Mouse (Mus musculus): ENCODE measurements around the gene Ip6k1. TPM values are rescaled to one million over a fixed set of nuclear protein-coding genes. Genes with fewer than 3 reads are reported as not detected.

The Ip6k1 gene
- polyA plus RNA-seq, 1 experiment from 2014 or later: 27.9 TPM

DNA sequence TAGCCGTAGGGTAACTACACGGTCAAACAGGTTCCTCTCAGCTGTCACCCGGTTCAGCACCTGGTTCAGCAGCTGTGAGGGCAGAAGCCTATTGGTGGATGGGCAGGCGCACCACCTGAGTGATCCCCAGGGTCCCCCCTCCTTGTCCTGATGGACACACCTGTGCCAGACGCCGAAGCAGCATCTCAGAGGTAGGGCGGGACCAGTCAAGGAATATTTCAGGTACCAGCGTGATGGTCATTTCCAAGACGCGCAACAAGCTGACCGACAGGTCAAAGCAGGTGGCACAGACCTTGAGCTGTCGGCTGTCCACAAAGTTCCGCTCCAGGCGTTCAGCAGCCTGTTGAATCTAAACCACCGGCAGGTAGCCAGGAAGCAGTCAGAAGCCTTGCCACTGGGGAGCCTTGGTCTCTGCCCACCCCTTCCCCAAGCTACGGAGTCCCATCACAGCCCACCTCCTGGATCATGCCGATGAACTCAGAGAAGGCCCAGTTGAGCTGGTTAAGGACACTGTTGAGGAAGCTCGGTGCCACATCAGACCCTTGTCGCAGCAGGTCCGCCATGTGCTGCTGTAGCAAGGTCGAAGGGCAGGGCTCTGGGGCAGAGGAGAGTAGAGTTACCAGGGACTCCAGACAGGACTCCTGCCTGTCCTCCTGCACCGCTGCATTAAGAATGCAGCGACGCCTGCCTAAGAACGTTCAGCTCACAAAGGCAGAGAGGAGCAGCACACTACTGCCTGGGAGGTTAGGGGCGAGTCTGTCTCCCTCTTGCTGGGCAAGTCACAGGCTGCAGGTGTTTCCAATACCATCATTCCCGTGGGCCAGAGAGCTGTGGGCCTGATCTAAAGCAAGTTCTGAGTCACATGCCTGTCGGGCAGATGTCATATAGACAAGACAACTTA lies 54.3 kb downstream of the Ip6k1 start:
- no peak for TF ChIP-seq CTCF (IDR thresholded peaks at IDR 0.05; ENCODE audit: low read depth)
- 80% methylated on average over 28 of the region's 28 CpGs for WGBS
- ATAC-seq: no peak
- Histone ChIP-seq H3K9ac (ENCODE audit: low read depth, low read length) (no peak overlapping the region), H3K27me3 (replicated peaks; ENCODE audit: control insufficient read depth, insufficient read depth, low read length) (no peaks in the 10 kb centered on the region), H3K4me2 (replicated peaks; ENCODE audit: low read depth) (no peak overlapping the region), H3K27ac (ENCODE audit: low read depth, low read length) (no peak overlapping the region), H3K4me3 (ENCODE audit: low read depth, low read length) (no peak overlapping the region), H3K4me1 (replicated peaks; ENCODE audit: control insufficient read depth, insufficient read depth, low read length) (no peaks in the 10 kb centered on the region), H3K9me3 (ENCODE audit: control insufficient read depth) (no peaks in the 10 kb centered on the region), H3K36me3 (ENCODE audit: control insufficient read depth, insufficient read depth) (peaks cover 75% of the 10 kb centered on the region)

DNA sequence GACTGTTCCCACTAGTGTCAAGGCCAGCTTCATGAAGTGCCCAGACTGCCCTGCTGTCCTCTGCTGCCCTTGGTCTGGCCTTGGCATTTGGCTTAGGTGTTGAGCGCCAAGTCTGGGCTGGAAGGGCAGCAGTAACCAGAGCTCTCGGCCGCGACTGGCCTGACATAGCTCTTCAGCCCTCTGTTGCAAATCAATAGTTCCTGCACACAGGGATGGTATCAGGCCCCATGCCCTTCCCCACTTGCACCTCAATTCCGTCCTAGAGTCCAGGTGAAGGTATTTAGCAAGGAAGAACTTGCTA lies 54.9 kb downstream of the Ip6k1 start:
- Histone ChIP-seq H3K36me3 (ENCODE audit: control insufficient read depth, insufficient read depth) (peaks cover 77% of the 10 kb centered on the region), H3K4me1 (replicated peaks; ENCODE audit: control insufficient read depth, insufficient read depth, low read length) (no peaks in the 10 kb centered on the region), H3K4me3 (ENCODE audit: low read depth, low read length) (no peak overlapping the region), H3K9me3 (ENCODE audit: control insufficient read depth) (no peaks in the 10 kb centered on the region), H3K27me3 (replicated peaks; ENCODE audit: control insufficient read depth, insufficient read depth, low read length) (no peaks in the 10 kb centered on the region), H3K27ac (ENCODE audit: low read depth, low read length) (no peak overlapping the region), H3K4me2 (replicated peaks; ENCODE audit: low read depth) (no peak overlapping the region), H3K9ac (ENCODE audit: low read depth, low read length) (no peak overlapping the region)
- no peak for TF ChIP-seq CTCF (IDR thresholded peaks at IDR 0.05; ENCODE audit: low read depth)
- no peak for ATAC-seq
- WGBS: 92% methylated on average over 5 of the region's 5 CpGs

DNA sequence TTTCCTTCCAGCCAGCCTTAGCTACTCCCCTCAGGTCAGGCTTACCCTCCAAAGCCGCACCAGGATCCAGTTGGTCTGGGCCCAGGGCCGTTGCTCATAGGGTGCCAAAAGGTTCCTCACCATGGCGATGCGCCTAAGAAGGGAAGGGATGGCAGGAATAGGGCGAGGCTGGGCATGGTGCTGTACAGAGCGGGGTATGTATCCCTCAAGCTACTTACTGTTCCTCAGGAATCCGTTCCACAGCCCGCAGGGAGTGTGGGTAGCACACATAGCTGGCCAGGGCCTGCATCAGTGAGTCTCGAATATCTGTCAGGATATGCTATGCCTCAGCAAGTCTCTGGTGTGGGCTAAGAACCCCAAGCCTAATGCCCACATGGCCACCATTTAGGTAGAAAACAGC lies 56.0 kb downstream of the Ip6k1 start:
- Histone ChIP-seq H3K4me2 (replicated peaks; ENCODE audit: low read depth) (no peak overlapping the region), H3K4me3 (ENCODE audit: low read depth, low read length) (no peak overlapping the region), H3K9ac (ENCODE audit: low read depth, low read length) (no peak overlapping the region), H3K4me1 (replicated peaks; ENCODE audit: control insufficient read depth, insufficient read depth, low read length) (no peaks in the 10 kb centered on the region), H3K9me3 (ENCODE audit: control insufficient read depth) (no peaks in the 10 kb centered on the region), H3K27me3 (replicated peaks; ENCODE audit: control insufficient read depth, insufficient read depth, low read length) (no peaks in the 10 kb centered on the region), H3K27ac (ENCODE audit: low read depth, low read length) (no peak overlapping the region), H3K36me3 (ENCODE audit: control insufficient read depth, insufficient read depth) (peaks cover 85% of the 10 kb centered on the region)
- TF ChIP-seq CTCF (IDR thresholded peaks at IDR 0.05; ENCODE audit: low read depth): no peak
- ATAC-seq: no peak
- 95% methylated on average over 9 of the region's 9 CpGs for WGBS

DNA sequence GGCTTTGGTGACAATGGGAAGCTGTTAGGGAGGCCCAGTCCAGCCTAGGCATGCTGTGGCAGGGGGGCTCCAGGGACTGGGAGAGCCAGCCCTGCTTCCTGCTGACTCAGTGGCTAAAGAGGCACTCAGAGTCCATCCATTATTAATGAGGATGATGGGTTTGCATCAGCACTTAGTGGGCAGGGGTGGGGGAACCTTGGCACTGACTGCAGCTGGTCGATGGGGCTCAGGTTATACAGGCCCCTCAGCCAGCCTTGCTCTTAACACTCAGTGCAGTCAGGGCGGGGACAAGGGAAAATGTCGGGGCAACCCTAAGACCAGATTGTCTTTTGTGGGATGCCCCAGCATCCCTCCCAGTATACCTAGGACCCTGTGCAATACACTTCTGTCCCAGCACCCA lies 59.8 kb downstream of the Ip6k1 start:
- Histone ChIP-seq H3K4me1 (replicated peaks; ENCODE audit: control insufficient read depth, insufficient read depth, low read length) (no peaks in the 10 kb centered on the region), H3K9ac (ENCODE audit: low read depth, low read length) (no peak overlapping the region), H3K27me3 (replicated peaks; ENCODE audit: control insufficient read depth, insufficient read depth, low read length) (no peaks in the 10 kb centered on the region), H3K9me3 (ENCODE audit: control insufficient read depth) (no peaks in the 10 kb centered on the region), H3K27ac (ENCODE audit: low read depth, low read length) (no peak overlapping the region; the same call in 1 of the 2 replicates), H3K36me3 (ENCODE audit: control insufficient read depth, insufficient read depth) (peaks cover 74% of the 10 kb centered on the region), H3K4me3 (ENCODE audit: low read depth, low read length) (no peak overlapping the region), H3K4me2 (replicated peaks; ENCODE audit: low read depth) (no peak overlapping the region)
- 83% methylated on average over 3 of the region's 3 CpGs for WGBS
- no peak for ATAC-seq
- no peak for TF ChIP-seq CTCF (IDR thresholded peaks at IDR 0.05; ENCODE audit: low read depth)

DNA sequence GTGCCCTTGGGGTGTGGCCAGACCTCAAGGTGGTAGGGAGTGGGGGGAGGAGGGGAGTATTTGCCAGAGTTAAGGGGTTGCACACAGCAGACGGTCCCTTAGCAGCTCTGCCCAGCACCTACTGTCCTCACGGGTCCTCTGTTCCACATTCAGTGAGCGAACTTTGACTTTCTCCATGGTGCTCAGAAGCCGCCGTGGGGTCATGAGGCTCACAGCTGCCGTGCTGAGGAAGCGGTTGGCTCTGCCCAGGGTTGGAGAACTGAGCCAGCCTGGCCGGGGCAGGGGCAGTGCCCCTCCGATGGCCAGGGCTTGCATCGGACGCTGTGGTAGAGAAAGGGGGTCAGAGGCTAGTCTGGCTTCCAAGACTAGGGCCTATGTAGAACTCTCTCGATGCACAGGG lies 61.1 kb downstream of the Ip6k1 start:
- no peaks in the 10 kb centered on the region for H3K9me3 ChIP-seq (ENCODE audit: control insufficient read depth)
- no peak overlapping the region for H3K9ac ChIP-seq (ENCODE audit: low read depth, low read length)
- H3K27me3 ChIP-seq (replicated peaks; ENCODE audit: control insufficient read depth, insufficient read depth, low read length): no peaks in the 10 kb centered on the region
- no peak overlapping the region for H3K4me2 ChIP-seq (replicated peaks; ENCODE audit: low read depth)
- H3K27ac ChIP-seq (ENCODE audit: low read depth, low read length): no peak overlapping the region
- no peaks in the 10 kb centered on the region for H3K4me1 ChIP-seq (replicated peaks; ENCODE audit: control insufficient read depth, insufficient read depth, low read length)
- no peak for TF ChIP-seq CTCF (IDR thresholded peaks at IDR 0.05; ENCODE audit: low read depth)
- ATAC-seq: no peak
- H3K4me3 ChIP-seq (ENCODE audit: low read depth, low read length): no peak overlapping the region
- H3K36me3 ChIP-seq (ENCODE audit: control insufficient read depth, insufficient read depth): peaks cover 62% of the 10 kb centered on the region
- WGBS: 87% methylated on average over 12 of the region's 12 CpGs

DNA sequence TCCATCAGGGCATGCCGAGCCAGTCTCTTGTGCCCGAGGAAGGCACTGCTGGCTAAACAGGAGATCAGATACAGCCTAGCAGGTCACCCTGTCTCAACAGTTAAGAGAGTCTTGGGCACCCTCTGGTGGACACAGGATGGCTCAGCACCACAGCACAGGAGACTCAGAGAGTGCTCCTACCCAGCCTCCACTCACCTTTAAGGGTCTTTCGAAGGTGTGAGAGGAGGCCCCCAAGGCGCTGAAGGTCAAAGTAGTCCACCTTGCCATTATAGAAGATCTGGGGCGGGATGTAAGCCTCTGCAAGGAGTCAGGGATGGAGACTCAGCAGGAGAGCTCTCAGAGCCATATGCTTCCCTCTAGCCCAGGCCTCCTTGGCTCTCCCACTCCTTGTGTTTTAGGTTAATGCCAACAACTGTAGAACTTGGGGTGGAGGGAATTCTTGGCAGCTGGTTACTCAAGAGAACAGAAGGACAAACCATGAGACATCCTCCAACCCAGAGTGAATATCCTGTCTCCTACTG lies 63.2 kb downstream of the Ip6k1 start:
- Histone ChIP-seq H3K27me3 (replicated peaks; ENCODE audit: control insufficient read depth, insufficient read depth, low read length) (no peaks in the 10 kb centered on the region), H3K4me1 (replicated peaks; ENCODE audit: control insufficient read depth, insufficient read depth, low read length) (no peaks in the 10 kb centered on the region), H3K27ac (ENCODE audit: low read depth, low read length) (no peak overlapping the region), H3K4me2 (replicated peaks; ENCODE audit: low read depth) (no peak overlapping the region), H3K36me3 (ENCODE audit: control insufficient read depth, insufficient read depth) (peaks cover 61% of the 10 kb centered on the region), H3K9ac (ENCODE audit: low read depth, low read length) (no peak overlapping the region), H3K9me3 (ENCODE audit: control insufficient read depth) (no peaks in the 10 kb centered on the region), H3K4me3 (ENCODE audit: low read depth, low read length) (no peak overlapping the region)
- 35% methylated on average over 5 of the region's 5 CpGs for WGBS
- peak; percentile 50; the same call in 1 of the 2 replicates for ATAC-seq
- TF ChIP-seq CTCF (IDR thresholded peaks at IDR 0.05; ENCODE audit: low read depth): peak; percentile 87
